Mouse (Mus musculus) limb, embryonic 14.5 days (tissue): ENCODE data around the gene Fam47c. TPM values are rescaled to one million over a fixed set of nuclear protein-coding genes. Genes with fewer than 3 reads are reported as not detected.

Experiments
- ATAC-seq: fragments of 200-750 bp; cut with Nextera tagmentation; 2 replicates; pipeline ENCODE4 v1.8.0; 2017; ENCODE audit warnings: low read depth, moderate number of reproducible peaks, moderate TSS enrichment; ENCODE audit not compliant: low FRiP score
- DNase-seq: peaks from one replicate; pipeline ENCODE4 v3.0.0-alpha.2; 2015; ENCODE audit warnings: low spot score
- H3K27ac ChIP-seq: fragments of 300-500 bp; sonication (generic); replicated peaks from 2 replicates; pipeline ENCODE4 v1.5.1; 2014; ENCODE audit warnings: low read depth, mild to moderate bottlenecking, low read length, moderate library complexity, mixed read lengths
- H3K27me3 ChIP-seq: fragments of 300-500 bp; sonication (generic); 2 replicates; pipeline ENCODE4 v1.6.1; 2014; ENCODE audit warnings: low read length, mixed read lengths; ENCODE audit not compliant: control insufficient read depth, insufficient read depth
- H3K36me3 ChIP-seq: fragments of 300-500 bp; sonication (generic); 2 replicates; pipeline ENCODE4 v1.6.1; 2014; ENCODE audit warnings: mild to moderate bottlenecking, low read length, moderate library complexity, mixed read lengths; ENCODE audit not compliant: control insufficient read depth, insufficient read depth
- H3K4me1 ChIP-seq: fragments of 300-500 bp; sonication (generic); 2 replicates; pipeline ENCODE4 v1.6.1; 2014; ENCODE audit warnings: antibody characterized with exemption, low read length, mixed read lengths; ENCODE audit not compliant: control insufficient read depth, insufficient read depth
- H3K4me2 ChIP-seq: fragments of 300-500 bp; sonication (generic); replicated peaks from 2 replicates; pipeline ENCODE4 v1.6.1; 2014; ENCODE audit warnings: low read depth, mild to moderate bottlenecking, low read length, moderate library complexity; ENCODE audit not compliant: severe bottlenecking
- H3K4me3 ChIP-seq: fragments of 300-500 bp; sonication (generic); replicated peaks from 2 replicates; pipeline ENCODE4 v1.5.1; 2014; ENCODE audit warnings: low read length
- H3K9ac ChIP-seq: fragments of 300-500 bp; sonication (generic); 2 replicates; pipeline ENCODE4 v1.6.1; 2014; ENCODE audit warnings: mild to moderate bottlenecking, low read depth, low read length, moderate library complexity; ENCODE audit not compliant: severe bottlenecking
- H3K9me3 ChIP-seq: fragments of 300-500 bp; sonication (generic); 2 replicates; pipeline ENCODE4 v1.6.1; 2016; ENCODE audit warnings: low read length; ENCODE audit not compliant: control insufficient read depth
- POLR2A ChIP-seq: fragments of 200-500 bp; IDR thresholded peaks from 2 replicates; pipeline ENCODE4 v1.8.0; 2012; ENCODE audit warnings: inconsistent platforms, mild to moderate bottlenecking, moderate library complexity, borderline replicate concordance; ENCODE audit not compliant: insufficient read depth, insufficient read length; ENCODE audit errors: extremely low read depth
- WGBS: fragments of 180-500 bp; shearing (Covaris S2); extraction: QIAGEN DNeasy Blood & Tissue Kit; methylation state at CpG from one replicate; pipeline ENCODE4 v1.1.7; 2014; 5-methylcytosine and 5-hydroxymethylcytosine counted together
- polyA plus RNA-seq, 2 experiments: library from polyadenylated mRNA; depleted of rRNA in 1 of 2; stranded (reverse) in 1 of 2; unstranded in 1 of 2; fragments of >200 nt; fragmentation: Nextera tagmentation in 1 of 2; extraction: Ambion mirVana in 1 of 2; gene quantifications; 2 replicates each; pipeline versions ENCODE4 v1.2.1 to v1.2.3; 2012 to 2014

The Fam47c gene
- polyA plus RNA-seq (2012; rRNA removed) (not detected in 2 replicates), polyA plus RNA-seq (2014; fragmentation: Nextera tagmentation; extraction: Ambion mirVana) (not detected in 2 replicates)

DNA sequence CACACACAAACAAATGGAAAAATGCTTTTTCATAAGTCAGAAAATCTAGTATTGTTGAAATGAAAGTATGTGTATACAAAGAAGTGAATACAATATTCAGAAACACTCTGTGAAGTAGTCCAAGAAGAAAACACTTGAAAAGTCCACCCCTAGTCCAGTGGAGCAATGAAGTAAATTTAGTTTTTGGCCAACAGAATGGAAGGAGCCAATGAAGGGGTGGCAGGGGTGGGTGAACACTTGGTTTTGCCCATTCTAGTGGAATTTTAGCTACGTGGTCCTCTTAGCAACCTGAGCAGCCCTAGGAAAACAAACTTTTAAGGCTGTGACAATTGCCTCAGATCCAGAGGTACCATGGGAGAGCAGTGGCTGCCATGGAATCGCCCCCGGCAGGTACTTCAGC lies at the start of gene Fam47c:
Gene Fam47c (plus strand): TSS at position 301 of the 400 bp plus-strand sequence.
- H3K4me1 ChIP-seq, result no peaks in the 10 kb centered on the region
- WGBS, result 83% methylated on average over 3 of the region's 3 CpGs
- no peaks in the 10 kb centered on the region for H3K9me3 ChIP-seq
- no peak for TF ChIP-seq POLR2A
- H3K4me2 ChIP-seq, result no peak within 1 kb of the TSS
- H3K9ac ChIP-seq, result no peak within 1 kb of the TSS
- no peak within 1 kb of the TSS for H3K27ac ChIP-seq
- H3K27me3 ChIP-seq, result no peaks in the 10 kb centered on the region
- no peaks in the 10 kb centered on the region for H3K36me3 ChIP-seq
- no peak for DNase-seq
- ATAC-seq, result no peak
- H3K4me3 ChIP-seq, result no peak within 1 kb of the TSS

DNA sequence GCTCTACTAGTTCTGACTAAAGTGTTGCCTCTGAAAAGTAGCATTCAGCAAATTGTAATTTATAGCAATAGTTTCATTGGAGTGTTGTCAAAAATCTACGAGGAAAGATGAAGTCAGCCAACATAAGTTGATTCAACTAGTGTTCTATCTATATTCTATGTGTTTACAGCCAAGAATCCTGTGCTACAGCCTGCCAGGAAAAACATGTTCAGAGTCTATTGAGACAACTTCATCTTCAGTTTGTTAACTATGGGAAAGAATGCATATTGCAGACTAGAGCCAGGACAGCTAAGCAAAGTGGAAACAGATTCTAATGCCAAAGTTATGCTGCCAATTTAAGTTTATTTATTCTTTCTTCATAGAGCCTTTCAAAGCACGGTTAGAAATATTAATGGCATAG lies 31.8 kb downstream of the Fam47c start:
- DNase-seq, result peak; percentile 16
- no peak for ATAC-seq

GRCm38 (mm10) chrX:78777078-78777477 lies 39.5 kb downstream of the Fam47c start:
- Histone ChIP-seq H3K36me3 (no peaks in the 10 kb centered on the region), H3K9me3 (no peaks in the 10 kb centered on the region; the same call in 1 of the 2 replicates), H3K4me3 (no peak overlapping the region), H3K27ac (no peak overlapping the region), H3K4me1 (no peaks in the 10 kb centered on the region), H3K27me3 (no peaks in the 10 kb centered on the region), H3K4me2 (no peak overlapping the region), H3K9ac (no peak overlapping the region)
- no peak for ATAC-seq
- TF ChIP-seq POLR2A, result no peak
- no peak for DNase-seq
- WGBS, result 77% methylated on average over 2 of the region's 2 CpGs

More for the DNA sequence above, 31.8 kb downstream of the Fam47c start:
- no peaks in the 10 kb centered on the region for H3K27me3 ChIP-seq
- H3K4me2 ChIP-seq, result no peak overlapping the region
- no peaks in the 10 kb centered on the region for H3K36me3 ChIP-seq
- WGBS, result 64% methylated on average over 2 of the region's 2 CpGs
- no peak overlapping the region for H3K9ac ChIP-seq
- H3K4me3 ChIP-seq, result no peak overlapping the region
- TF ChIP-seq POLR2A, result no peak
- no peaks in the 10 kb centered on the region for H3K9me3 ChIP-seq
- H3K4me1 ChIP-seq, result no peaks in the 10 kb centered on the region
- H3K27ac ChIP-seq, result no peak overlapping the region

Other genes with a start within 250 kb of the Fam47c start
- gene Prrg1, start 153.9 kb upstream of the Fam47c start, polyA plus RNA-seq (2012; rRNA removed), result 12.0 and 13.5 TPM in 2 replicates
- 18.7 and 19.7 TPM in 2 replicates for gene Prrg1, start 153.9 kb upstream of the Fam47c start, polyA plus RNA-seq (2014; fragmentation: Nextera tagmentation; extraction: Ambion mirVana)